Mouse (Mus musculus) T-helper 2 cell (primary cell): ENCODE results near the gene Ptpn18.

Experiments
- in situ Hi-C: fragments of 300-600 bp; cut with MboI, MseI; formaldehyde crosslinking; loops from one replicate; pipeline ENCODE4 v1.15.1; 2025; ENCODE audit warnings: high pct_unique_total_duplicates

The Ptpn18 gene

DNA sequence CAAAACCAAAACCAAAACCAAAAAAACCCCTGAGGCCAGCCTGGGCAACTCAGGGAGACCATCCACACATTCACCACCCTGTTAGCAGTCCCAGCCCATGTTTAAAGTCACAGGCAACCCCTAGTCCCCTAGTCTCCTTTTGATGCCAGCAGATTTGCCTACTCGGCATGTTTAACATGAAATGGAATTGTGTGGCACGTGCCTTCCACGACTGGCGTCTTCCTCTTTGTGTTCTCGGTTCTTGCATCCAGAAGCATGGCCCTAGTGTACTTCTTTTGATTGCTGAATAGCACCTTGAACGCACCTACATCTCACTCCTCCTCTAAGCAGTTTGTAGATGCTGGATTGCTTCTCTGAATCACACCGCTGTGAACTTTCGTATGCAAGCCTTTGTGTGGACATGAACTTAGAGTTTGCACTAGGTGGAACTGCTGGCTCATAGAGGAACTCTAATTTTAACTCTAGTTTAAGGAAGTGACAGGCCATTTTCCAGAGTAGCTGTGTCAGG is 4.8 kb downstream of the Ptpn18 start:
- in situ Hi-C loops: loop anchor here (25.0 kb wide), 1 partner anchor 1598 kb away; the partner anchor contains the start of gene Hs6st1

DNA sequence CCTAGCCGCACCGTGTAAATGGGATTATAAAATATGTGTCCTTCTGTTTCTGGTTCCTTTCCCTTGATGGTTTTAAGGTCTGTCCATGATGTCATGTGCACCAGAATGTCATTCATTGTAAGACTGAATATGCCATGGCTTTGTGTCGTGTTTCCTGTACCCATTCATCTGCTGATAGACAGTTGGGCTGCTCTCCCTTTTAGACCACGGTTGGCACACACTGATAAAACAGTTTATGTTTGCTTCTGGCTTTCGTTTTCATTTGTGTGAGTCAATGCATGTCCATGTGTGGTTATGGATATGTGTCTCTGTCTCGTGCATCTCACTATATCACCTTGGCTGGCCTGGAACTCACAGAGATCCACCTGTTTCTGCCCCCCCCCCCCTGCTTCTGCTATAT is 5.9 kb downstream of the Ptpn18 start:
- in situ Hi-C loops: loop anchor here (25.0 kb wide), 1 partner anchor 1597 kb away; the partner anchor contains the start of gene Hs6st1

DNA sequence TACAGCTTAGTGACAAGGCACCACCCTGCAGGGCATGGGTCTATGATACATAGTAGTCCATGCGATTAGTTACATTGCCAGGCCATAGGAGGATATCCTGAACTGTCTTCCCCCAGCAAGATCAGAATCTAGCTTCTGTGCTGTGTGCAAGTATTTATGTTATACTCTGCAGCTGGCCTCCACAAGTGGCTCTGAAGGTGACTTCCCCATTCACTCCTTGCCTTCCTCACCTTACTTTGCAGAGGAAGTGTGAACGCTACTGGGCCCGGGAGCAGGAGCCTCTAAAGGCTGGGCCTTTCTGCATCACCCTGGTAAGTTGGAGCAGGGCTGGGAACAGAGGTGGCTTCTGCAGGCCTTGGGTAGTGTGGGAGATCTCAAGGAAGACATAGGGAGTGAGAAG is 8.5 kb downstream of the Ptpn18 start:
- in situ Hi-C loops: loop anchor here (25.0 kb wide), 1 partner anchor 1594 kb away; the partner anchor contains the start of gene Hs6st1

DNA sequence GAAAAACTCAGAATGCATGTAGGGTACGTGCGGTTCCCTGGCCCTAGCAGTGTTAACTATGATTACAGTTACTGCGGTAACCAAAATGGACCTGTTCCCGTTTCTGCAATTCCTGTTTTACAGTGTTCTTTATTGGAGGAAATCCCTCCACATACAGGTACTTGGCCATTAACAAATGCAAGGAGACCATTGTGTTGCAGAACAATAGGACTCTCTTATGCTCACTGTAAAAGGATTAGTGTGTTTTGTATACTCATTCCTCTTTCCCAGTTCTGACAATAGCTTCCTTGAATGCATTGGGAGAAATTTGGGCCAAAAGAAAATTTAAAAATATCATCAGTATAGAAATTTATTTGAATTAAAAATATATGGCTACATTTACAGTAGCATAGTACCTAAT is 8.9 kb downstream of the Ptpn18 start:
- in situ Hi-C loops: loop anchor here (25.0 kb wide), 1 partner anchor 1594 kb away; the partner anchor contains the start of gene Hs6st1

DNA sequence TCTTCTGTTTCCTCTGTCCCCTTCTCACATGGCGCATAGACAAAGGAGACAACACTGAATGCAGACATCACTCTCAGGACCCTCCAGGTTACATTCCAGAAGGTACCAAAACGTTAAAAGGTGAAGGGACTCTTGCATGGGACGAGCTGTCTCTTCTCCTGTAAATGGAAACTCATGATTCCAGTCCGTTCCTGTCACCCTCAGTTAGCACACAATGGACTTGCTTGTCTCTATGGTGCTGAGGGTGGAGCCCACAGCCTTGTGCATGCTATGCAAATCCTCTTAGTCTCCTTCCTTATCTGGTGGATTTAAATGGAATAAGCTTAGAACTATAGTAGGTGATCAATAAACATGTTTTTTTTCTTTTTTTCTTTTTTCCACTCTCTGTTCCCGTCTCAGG is 10.2 kb downstream of the Ptpn18 start:
- in situ Hi-C loops: loop anchor here (25.0 kb wide), 1 partner anchor 1592 kb away; the partner anchor contains the start of gene Hs6st1

DNA sequence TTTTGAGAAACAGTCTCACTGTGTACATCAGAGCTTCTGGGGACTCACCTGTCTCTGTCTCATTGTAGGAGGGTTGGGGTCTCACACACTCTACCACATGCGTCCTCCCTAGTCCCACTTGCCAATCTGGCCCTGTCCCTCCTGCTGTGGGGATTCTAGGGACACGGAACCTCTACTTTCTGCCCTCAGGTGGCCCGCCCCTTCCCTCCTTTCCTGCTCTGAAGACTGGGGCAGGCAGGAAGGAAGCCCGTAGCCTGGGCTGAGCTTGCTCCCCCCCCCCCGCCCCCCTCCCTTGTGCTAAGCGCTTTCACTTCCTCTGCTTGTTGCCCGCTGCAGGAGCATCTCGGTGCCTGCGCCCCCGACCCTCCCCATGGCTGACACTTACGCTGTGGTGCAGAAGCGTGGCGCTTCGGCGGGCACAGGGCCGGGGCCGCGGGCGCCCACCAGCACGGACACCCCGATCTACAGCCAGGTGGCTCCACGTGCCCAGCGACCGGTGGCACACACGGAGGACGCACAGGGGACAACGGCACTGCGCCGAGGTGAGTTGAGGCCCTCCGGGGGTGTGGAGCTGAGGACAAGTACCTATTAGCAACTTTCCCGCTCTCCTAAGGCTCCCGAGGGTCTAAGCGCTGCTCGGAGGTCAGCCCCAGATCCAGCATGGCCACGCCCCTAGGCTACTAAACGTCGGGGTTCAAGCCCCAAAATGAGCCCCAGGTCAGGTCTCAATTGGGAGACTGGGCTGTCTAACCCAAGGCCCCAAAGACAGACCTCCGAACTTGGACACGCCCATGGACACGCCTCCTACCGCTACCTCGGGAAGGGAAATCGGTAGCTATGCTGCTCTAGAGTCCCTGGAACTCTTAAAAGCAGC is 13.1 kb downstream of the Ptpn18 start:
- in situ Hi-C loops: loop anchor here (25.0 kb wide), 1 partner anchor 1590 kb away; the partner anchor contains the start of gene Hs6st1

DNA sequence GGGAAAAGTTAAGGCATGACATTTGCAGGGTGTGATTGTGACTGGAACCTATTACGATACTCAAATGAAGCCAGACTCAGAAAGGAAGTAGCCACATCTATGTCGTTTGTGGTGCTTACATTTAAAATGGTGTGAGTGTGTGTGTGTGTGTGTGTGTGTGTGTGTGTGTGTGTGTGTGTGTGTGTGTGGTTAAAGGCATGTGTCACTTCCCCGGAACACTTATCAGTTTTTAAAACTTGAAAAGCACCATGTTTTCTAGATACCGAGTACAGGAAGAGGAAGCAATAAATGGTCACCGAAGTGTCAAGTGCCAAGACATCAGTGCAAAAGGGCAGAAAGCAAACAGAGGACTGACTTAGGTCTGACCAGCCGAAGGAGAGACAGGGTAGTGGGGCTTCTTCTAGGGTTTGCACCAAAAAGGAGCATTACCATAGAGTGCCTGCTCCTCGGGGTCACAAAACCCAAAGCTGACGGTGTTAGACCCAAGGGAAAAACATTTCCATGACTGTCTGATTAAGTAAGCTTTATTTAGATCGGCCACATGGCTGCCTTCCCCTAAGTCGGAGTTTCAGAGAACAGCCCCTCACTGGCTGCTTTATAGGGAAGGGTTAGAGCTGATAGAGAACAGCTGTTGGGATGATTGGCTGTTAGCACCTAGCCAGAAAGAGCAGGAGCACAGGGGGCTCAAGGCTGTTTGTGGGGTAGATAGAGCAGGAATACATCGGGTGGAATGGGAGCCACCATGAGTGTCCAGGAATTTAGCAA is 19.5 kb downstream of the Ptpn18 start:
- in situ Hi-C loops: loop anchor here (25.0 kb wide), 1 partner anchor 383 kb away; no protein-coding TSS in a partner anchor

DNA sequence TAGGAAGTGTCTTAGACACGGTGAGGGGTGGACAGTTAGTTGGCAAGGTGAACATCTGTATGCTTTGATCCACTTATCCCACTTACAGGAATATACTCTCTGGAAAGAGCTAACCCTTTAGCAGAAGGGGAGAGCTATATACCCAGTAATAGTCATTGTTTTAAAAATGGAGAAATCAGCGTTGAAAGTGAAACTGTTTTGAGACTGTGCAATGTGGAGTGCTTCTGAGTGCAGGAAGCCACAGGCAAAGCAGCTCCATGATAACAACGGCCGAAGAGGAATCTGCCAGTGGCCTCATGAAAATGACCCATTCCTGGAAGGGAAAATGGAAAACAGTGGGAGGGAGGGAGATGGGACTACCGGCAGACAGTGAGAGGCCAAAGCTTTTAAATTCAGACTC is 21.2 kb downstream of the Ptpn18 start:
- in situ Hi-C loops: loop anchor here (25.0 kb wide), 1 partner anchor 382 kb away; no protein-coding TSS in a partner anchor

DNA sequence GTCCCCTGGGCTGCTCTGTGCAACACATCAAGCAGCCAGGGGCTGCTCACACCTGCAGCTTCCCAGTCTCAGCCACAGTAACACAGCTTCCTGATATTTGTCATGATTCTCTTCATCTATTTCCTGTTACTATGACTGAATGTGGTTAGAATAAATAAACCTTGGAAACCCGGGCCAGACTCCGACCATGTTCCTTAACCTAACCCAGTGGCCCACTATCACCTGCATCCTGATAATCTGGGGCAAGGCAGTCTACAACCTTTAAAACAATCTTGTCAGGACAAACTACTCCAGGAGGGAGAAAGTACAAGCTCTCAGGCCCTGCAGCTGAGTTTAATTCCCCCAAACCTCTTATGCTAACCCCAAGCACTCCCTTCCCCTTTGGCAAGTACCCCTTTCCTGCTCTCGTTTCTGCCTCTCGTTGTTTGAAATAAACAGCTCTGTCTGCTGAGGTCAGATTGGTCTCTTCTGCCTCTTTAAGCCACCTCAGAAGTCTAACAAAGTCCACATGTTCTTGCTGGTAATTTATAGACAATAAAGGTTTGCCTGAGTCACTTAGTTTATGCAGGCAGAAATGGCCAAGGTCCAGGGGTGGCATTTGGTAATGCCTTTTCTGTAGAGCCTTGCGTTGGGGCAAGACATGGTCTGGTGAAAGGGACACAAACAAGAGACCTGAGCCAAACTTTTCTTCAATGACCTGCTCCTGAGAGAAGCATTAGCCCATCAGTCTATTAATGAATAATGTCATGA is 22.5 kb downstream of the Ptpn18 start:
- in situ Hi-C loops: loop anchor here (25.0 kb wide), 1 partner anchor 380 kb away; no protein-coding TSS in a partner anchor

DNA sequence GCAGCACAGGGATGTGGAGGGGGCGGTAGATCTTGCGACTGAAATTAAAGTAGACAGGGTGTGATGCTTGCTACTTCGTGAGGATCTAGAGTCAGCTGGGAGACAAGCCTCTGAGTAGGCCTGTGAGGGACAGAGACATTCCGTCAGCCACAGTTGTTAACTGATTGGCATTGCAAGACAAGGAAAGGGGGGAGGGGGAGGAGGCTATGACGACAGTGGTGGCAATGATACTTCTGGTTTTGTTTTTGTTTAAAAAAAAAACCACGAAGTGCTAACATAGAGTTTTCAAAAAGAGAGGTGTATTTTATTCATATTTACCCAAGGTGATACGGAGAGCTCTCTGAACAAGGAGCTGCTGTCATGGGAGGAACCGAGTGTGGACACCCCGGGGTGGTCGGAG is 24.9 kb downstream of the Ptpn18 start:
- in situ Hi-C loops: loop anchor here (25.0 kb wide), 1 partner anchor 378 kb away; no protein-coding TSS in a partner anchor

DNA sequence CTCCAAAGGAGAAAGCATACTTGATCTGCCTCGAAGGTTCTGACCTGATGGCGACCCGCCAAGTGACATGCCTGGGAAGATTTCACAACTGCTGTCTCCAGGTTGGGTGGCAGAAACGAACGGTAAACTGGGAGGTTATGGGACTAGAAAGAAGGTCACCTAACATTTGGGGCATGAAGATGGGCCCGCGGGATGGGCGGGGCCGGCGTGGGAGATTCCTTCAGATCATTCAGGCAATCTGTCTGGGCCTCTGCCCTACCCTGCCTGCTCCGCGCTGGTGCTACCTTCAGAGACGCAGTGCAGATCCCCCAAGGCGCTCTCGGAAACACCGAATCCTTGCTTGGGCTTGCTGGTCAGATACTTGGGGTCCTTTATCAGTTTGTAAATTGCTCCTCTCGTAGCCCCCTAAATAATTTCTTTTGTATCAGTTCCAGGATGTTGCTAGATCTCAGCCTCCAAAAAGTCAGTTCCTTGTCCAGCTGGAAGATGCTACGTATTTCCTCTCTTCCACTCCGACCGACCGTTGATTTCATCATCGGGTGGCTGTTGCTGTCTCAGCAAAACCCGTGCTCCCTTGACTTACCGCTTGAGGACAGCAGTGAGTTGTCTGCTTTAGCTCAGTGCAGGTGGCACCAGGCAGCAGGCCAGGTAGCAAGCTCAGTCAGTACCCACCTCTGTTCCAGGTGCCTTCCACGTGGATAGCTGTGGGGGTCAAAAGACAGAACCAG is 26.1 kb downstream of the Ptpn18 start:
- in situ Hi-C loops: loop anchor here (25.0 kb wide), 1 partner anchor 377 kb away; no protein-coding TSS in a partner anchor

DNA sequence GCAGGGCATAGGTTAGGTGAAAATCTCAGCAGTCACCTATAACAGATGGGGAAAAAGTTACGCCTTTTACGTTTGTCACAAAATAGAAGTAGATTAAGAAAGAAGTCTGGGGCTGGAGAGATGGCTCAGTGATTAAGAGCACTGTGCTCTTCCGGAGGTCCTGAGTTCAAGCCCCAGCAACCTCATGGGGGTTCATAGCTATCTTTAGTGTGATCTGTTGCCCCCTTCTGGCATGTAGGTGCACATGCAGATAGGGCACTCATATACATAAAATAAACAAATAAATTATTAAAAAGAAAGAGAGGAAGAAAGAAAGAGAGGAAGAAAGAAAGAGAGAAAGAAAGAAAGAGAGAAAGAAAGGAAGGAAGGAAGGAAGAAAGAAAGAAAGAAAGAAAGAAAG is 27.8 kb downstream of the Ptpn18 start:
- in situ Hi-C loops: loop anchor here (25.0 kb wide), 1 partner anchor 375 kb away; no protein-coding TSS in a partner anchor

DNA sequence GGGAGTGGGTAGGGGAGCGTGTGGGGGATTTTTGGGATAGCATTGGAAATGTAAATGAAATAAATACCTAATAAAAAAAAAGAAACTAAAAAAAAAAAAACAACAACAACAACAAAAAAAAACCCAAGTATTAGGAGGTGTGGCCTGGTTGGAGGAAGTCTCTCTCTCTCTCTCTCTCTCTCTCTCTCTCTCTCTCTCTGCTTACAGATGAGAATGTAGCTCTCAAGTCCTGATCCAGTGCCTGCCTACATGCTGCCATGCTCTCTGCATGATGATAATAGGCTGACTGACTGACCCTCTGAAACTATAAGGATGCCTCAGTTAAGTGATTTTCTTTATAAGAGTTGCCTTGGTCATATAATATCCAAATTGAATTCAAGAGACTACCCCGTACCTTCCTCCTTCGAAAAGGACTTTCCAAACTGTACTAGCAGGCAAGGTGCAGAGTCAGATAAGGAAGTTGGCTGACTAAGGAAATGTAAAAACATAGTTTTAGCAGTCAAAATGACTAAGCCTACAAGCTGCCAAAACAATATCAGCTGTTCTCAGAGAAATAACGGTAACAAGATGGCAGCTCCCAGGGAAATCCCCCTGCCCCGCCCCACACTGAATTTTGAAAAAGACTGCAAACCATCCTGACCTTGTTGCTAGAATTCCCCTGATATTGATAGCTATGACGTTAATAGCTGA is 30.4 kb downstream of the Ptpn18 start:
- in situ Hi-C loops: loop anchor here (25.0 kb wide), 1 partner anchor 372 kb away; no protein-coding TSS in a partner anchor

DNA sequence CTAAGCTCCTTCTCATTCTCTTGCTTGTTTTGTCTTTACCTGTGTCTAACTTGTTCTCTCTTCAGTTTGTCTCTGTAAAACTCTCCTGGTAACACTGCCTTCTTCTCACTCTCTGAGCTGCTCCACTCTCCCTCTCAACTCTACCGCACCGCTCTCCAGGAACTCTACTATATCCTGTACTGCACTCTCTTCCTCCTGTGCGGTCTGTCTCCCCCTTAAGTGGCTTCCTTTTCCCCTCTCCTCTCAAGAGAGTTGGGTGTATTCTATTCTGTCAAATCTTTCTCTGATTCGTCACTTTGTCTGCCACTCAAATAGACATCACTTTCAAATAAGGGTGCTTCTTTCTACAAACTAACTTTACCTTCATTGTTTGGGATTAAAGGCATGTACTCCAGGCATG is 31.9 kb downstream of the Ptpn18 start:
- in situ Hi-C loops: loop anchor here (25.0 kb wide), 1 partner anchor 371 kb away; no protein-coding TSS in a partner anchor

DNA sequence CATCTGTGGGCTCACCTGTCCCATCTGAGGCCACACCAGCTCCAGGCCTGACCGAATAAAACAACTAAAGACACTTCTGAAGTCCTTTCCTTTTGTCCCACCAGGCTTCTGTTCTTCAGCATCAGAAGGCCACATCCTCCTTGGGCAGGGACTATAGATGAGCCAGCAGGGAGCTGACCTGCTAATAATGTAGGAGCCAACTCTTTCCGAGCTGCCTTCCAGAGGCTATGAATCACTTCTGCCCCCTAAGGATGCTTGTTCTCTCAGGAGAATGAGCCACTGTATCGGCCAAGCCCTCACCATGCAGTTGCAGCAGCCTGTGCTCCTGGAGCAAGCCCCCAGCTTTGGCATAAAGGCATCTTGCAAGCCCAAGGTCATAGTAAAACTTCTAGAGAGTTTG is 43.4 kb downstream of the Ptpn18 start:
- in situ Hi-C loops: no loop called here

DNA sequence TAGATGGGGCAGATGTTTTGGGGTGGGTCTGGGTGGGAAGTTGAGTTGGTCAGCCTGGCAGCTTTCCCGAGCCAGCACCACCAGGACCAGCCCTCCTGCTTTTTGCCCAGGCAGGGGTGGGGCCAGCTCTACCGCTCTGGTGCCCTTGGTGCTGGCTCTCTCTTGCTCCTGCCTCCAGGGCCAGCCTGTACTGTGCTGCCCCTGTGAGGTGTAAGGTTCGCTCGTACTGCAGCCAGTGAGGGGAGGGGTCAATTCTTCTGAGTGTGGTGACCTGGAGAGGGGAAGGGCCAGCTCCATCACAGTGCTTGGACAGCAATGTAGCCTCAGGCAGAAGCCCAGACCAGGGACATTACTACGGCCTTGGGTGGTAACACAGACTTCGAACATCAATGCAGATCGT is 45.7 kb downstream of the Ptpn18 start:
- in situ Hi-C loops: no loop called here

DNA sequence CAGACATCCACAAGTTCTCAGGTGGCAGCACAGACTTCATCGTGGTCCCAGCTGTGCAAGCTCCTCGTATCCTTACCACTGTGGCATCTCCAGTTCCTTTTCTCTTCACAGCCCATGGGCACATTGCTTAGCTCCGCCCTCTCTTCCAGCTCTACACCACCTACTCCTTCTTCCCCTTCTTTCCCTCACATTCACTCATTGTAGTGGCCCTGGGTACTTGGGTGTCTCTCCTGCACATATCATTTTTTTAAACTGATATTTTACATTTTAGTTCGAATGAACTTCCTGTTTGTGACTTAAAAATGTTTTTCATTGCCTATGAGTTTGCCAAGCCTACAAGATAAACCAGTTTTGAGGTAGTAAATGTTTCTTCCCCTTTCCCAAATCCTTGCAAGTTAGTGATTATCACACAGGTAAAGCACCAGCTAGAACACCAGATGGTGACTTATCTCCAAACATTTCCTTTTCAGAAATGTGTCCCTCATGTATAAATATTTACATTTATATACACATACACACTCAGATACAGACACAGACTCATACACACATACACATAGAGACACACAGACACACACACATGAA is 46.5 kb downstream of the Ptpn18 start:
- in situ Hi-C loops: no loop called here

DNA sequence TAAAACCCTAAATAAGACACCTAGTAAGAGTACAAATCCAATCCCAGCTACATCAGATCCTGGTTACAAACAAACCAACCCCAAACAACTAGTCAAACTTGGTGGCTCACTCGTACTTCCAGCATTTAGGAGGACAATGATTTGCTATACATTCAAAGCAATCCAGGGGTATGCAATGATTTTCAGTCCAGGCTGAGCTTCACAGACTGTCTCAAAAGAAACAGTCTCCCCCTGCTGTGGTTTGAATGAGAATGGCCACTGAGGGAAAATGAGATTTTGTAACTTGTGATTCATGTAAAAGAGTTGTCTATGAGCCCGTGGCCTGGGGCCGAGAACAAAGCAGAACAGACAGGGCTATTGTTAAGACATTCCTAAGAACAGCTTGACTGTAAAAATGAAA is 48.4 kb downstream of the Ptpn18 start:
- in situ Hi-C loops: no loop called here

DNA sequence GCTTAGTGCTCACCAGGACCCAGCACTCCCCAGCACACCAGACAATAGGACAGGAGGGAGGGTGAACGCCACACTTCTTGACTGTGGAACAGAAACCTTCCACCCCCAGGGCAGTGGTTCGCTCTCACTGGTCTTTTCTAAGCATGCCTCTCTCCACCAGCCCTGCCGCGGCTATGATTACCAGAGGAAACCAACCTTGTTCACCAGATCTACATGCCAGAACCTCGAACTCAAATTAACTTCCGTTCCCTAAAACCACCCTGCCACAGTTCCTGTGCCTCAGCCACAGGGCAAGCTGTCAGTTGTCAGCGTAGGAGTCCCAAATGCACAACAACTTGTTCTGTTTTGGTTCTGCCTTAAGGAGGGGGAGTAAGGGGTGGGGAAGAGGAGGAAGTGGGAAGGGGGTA is 51.0 kb downstream of the Ptpn18 start:
- in situ Hi-C loops: loop anchor here (5.0 kb wide), 1 partner anchor 82 kb away; no protein-coding TSS in a partner anchor
